Mouse (Mus musculus) lung, adult 2 months (tissue): Measurements from ENCODE around the gene Shc3. TPM values are rescaled to one million over a fixed set of nuclear protein-coding genes. Genes with fewer than 3 reads are reported as not detected.

Source experiments
- DNase-seq: peaks from one replicate; pipeline ENCODE4 v3.0.0; 2022
- H3K4me1 ChIP-seq: fragments of 200-500 bp; 2 replicates; pipeline ENCODE4 v1.6.1; 2011; ENCODE audit warnings: low read length; ENCODE audit not compliant: control insufficient read depth, insufficient read depth
- H3K4me3 ChIP-seq: fragments of 200-500 bp; replicated peaks from 2 replicates; pipeline ENCODE3; 2011; ENCODE audit warnings: low read depth, mild to moderate bottlenecking, control low read depth, low read length; ENCODE audit errors: extremely low read depth
- CTCF ChIP-seq: fragments of 200-500 bp; IDR thresholded peaks from 2 replicates; pipeline ENCODE4 v1.5.1; 2011; ENCODE audit warnings: mild to moderate bottlenecking, low read length, control low read depth; ENCODE audit not compliant: insufficient read depth
- POLR2A ChIP-seq: fragments of 200-500 bp; IDR thresholded peaks from 2 replicates; pipeline ENCODE4 v1.6.1; 2011; ENCODE audit warnings: low read depth, mild to moderate bottlenecking, control low read depth, low read length, borderline replicate concordance; ENCODE audit errors: extremely low read depth
- WGBS: fragments of 180-500 bp; shearing (Covaris S2); methylation state at CpG from one replicate; pipeline ENCODE4 v1.1.7; 2018; 5-methylcytosine and 5-hydroxymethylcytosine counted together
- polyA plus RNA-seq: library from polyadenylated mRNA; depleted of rRNA; stranded (reverse); fragments of >200 nt; gene quantifications from 2 replicates; pipeline ENCODE4 v1.2.3, GENCODE M21; 2012

Shc3 gene
- polyA plus RNA-seq, 1 experiment: 0.45 TPM

GRCm38 (mm10) chr13:51425662-51426443, 143.4 kb downstream of the Shc3 start:
- Histone ChIP-seq H3K4me3 (no peak overlapping the region), H3K4me1 (no peaks in the 10 kb centered on the region)
- WGBS: 74% methylated on average over 4 of the region's 4 CpGs
- no peak for TF ChIP-seq CTCF
- TF ChIP-seq POLR2A: no peak
- no peak for DNase-seq

- Histone ChIP-seq H3K4me1 (no peaks in the 10 kb centered on the region), H3K4me3 (no peak overlapping the region)
- TF ChIP-seq POLR2A: no peak
- peak; percentile 80 for TF ChIP-seq CTCF
- DNase-seq: peak; percentile 48
- 6% methylated on average over 5 of the region's 5 CpGs for WGBS
Measured at GRCm38 (mm10) chr13:51424647-51425046, 144.6 kb downstream of the Shc3 start.

GRCm38 (mm10) chr13:51423647-51424046, 145.6 kb downstream of the Shc3 start:
- H3K4me1 ChIP-seq: 0 out of 2 replicates have a peak, but pooled peaks cover 2% of the 10 kb centered on the region
- no peak for TF ChIP-seq POLR2A
- TF ChIP-seq CTCF: no peak
- 66% methylated on average over 9 of the region's 9 CpGs for WGBS
- DNase-seq: no peak
- no peak overlapping the region for H3K4me3 ChIP-seq

- 79% methylated on average over 9 of the region's 9 CpGs for WGBS
- Histone ChIP-seq H3K4me3 (no peak overlapping the region), H3K4me1 (peaks cover 8% of the 10 kb centered on the region; the same call in 1 of the 2 replicates)
- DNase-seq: no peak
- TF ChIP-seq POLR2A (no peak), CTCF (no peak)
Measured at GRCm38 (mm10) chr13:51420861-51421260, 148.4 kb downstream of the Shc3 start.

GRCm38 (mm10) chr13:51419501-51419900, 149.7 kb downstream of the Shc3 start:
- Histone ChIP-seq H3K4me1 (peaks cover 8% of the 10 kb centered on the region; the same call in 1 of the 2 replicates), H3K4me3 (no peak overlapping the region)
- WGBS: 86% methylated on average over 15 of the region's 15 CpGs
- no peak for DNase-seq
- TF ChIP-seq CTCF (no peak), POLR2A (no peak)

- Histone ChIP-seq H3K4me3 (no peak overlapping the region), H3K4me1 (peaks cover 8% of the 10 kb centered on the region; the same call in 1 of the 2 replicates)
- DNase-seq: no peak
- 67% methylated on average over 19 of the region's 19 CpGs for WGBS
- TF ChIP-seq POLR2A: no peak
- no peak for TF ChIP-seq CTCF
Measured at GRCm38 (mm10) chr13:51418942-51419451, 150.2 kb downstream of the Shc3 start.

GRCm38 (mm10) chr13:51418268-51418941, 150.8 kb downstream of the Shc3 start:
- peak; percentile 81 for TF ChIP-seq CTCF
- TF ChIP-seq POLR2A: no peak
- no peak overlapping the region for H3K4me3 ChIP-seq
- peaks cover 8% of the 10 kb centered on the region; the same call in 1 of the 2 replicates for H3K4me1 ChIP-seq
- WGBS: 8% methylated on average over 20 of the region's 20 CpGs
- peak; percentile 91 for DNase-seq

- WGBS: 39% methylated on average over 6 of the region's 6 CpGs
- TF ChIP-seq POLR2A (no peak), CTCF (no peak)
- H3K4me3 ChIP-seq: no peak overlapping the region
- DNase-seq: no peak
- peaks cover 8% of the 10 kb centered on the region; the same call in 1 of the 2 replicates for H3K4me1 ChIP-seq
Measured at GRCm38 (mm10) chr13:51417796-51418195, 151.4 kb downstream of the Shc3 start.

GRCm38 (mm10) chr13:51416727-51417126, 152.5 kb downstream of the Shc3 start:
- no peak for DNase-seq
- 78% methylated on average over 11 of the region's 11 CpGs for WGBS
- Histone ChIP-seq H3K4me3 (no peak overlapping the region), H3K4me1 (peaks cover 8% of the 10 kb centered on the region; the same call in 1 of the 2 replicates)
- TF ChIP-seq POLR2A (no peak), CTCF (no peak)
